8 mouse cellular contexts compared by ENCODE assay signal in the genomic region with DNA sequence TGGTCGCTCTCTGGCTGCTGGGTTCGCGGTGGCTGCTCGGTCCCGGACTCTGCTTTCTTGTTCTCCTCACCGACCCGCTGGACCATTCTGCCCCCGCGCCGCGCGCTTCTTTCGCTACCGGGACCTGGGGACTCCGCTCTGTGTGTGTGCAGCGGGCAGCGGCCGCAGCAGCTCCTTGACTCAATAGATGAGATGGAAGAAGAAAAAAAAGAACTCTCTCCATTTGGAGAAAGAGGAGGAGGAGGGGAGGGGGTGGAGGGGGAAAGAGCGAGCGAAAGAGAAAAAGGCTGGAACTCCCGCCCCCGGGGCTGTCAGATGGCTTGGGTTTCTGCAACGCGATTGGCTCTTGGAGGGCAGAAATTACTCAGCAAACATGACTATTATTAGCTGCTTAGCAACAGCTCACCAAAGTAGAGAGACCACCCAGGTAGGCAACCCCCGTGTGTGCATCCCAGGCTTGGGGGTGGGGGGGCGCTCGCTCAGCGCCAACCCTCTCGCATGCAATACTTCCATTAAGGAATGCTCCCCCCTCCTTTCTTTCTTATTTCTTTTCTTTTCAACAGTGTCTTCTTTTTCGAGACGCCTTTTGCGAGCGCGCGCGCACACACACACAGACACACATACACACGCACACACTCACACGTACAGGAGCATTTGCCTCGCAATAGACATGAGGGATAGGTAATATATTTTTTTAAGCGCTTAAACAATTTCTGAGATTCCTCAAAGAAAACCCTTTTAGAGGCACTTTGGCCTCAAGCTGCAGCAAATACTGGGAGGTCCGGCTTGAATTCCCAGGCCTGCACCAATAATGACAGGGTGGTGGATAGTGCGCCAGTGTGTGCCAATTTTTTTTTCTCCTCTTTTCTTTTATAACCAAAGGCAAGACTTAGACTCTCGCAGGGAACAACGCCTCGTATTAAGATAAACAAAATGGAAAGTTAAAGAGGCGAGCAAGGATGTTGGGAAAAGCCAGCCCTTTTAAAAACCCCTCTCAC. TPM values are rescaled to one million over a fixed set of nuclear protein-coding genes. Genes with fewer than 3 reads are reported as not detected.
A peak's percentile ranks its signal among the peaks of the same experiment; 100 is the strongest.
DNase-seq lines count a peak whose midpoint lies in the region; ATAC-seq and TF ChIP-seq lines count a peak whose summit lies in the region.

No protein-coding gene starts in this region.

- TF ChIP-seq EP300 in CH12.LX (IDR thresholded peaks at IDR 0.05; ENCODE audit: low read length): 0 out of 2 replicates have a peak, but pooled peaks have one; percentile 9
- TF ChIP-seq EP300 in liver, postnatal 0 days (IDR thresholded peaks at IDR 0.05; ENCODE audit: low read depth): no peak

- no peak for TF ChIP-seq CTCF in CH12.LX (conservative IDR thresholded peaks at IDR 0.05 in 1 of 2, IDR thresholded peaks at IDR 0.05 in 1 of 2; ENCODE audit: low read depth in 2 of 2, low read length in 2 of 2)
- TF ChIP-seq CTCF in liver, postnatal 0 days (IDR thresholded peaks at IDR 0.05; ENCODE audit: low read depth): no peak

- peak; percentile 21 for ATAC-seq in heart, embryonic 16.5 days (replicated peaks; ENCODE audit: extremely low read depth, insufficient read depth, low FRiP score)
- no peak for ATAC-seq in liver, postnatal 0 days
- ATAC-seq in neural tube, embryonic 15.5 days (ENCODE audit: low FRiP score): peak; percentile 79

- H3K79me2 ChIP-seq in CH12.LX (replicated peaks; ENCODE audit: control insufficient read depth, extremely low read depth, insufficient read depth, poor library complexity, severe bottlenecking): peaks cover 26% of the 10 kb centered on the region

- TF ChIP-seq RAD21 in CH12.LX (IDR thresholded peaks at IDR 0.05; ENCODE audit: low read depth, low read length): no peak

- no peaks in the 10 kb centered on the region for H3K9me3 ChIP-seq in CH12.LX (replicated peaks; ENCODE audit: low read length)
- H3K9me3 ChIP-seq in forebrain, embryonic 10.5 days: no peaks in the 10 kb centered on the region
- H3K9me3 ChIP-seq in heart, embryonic 16.5 days (replicated peaks; ENCODE audit: control insufficient read depth, low read length): no peaks in the 10 kb centered on the region
- no peaks in the 10 kb centered on the region for H3K9me3 ChIP-seq in liver, postnatal 0 days (ENCODE audit: low read length)
- no peaks in the 10 kb centered on the region for H3K9me3 ChIP-seq in neural tube, embryonic 15.5 days (replicated peaks)

- peak overlapping the region; percentile 61 to 74 (median 70) for H3K4me3 ChIP-seq in CH12.LX (replicated peaks in 1 of 3; ENCODE audit: low read depth in 2 of 3, low read length in 2 of 3, poor library complexity in 1 of 3)
- peak overlapping the region; percentile 98 for H3K4me3 ChIP-seq in forebrain, embryonic 10.5 days
- peak overlapping the region; percentile 73 for H3K4me3 ChIP-seq in heart, embryonic 16.5 days (ENCODE audit: low read length)
- peak overlapping the region; percentile 83 for H3K4me3 ChIP-seq in liver, postnatal 0 days (ENCODE audit: low read depth, low read length)
- H3K4me3 ChIP-seq in neural tube, embryonic 15.5 days (replicated peaks): peak overlapping the region; percentile 76

- peak overlapping the region; percentile 87 for H3K27ac ChIP-seq in CH12.LX (ENCODE audit: insufficient read depth, low read depth)
- peak overlapping the region; percentile 99 for H3K27ac ChIP-seq in forebrain, embryonic 10.5 days
- H3K27ac ChIP-seq in heart, embryonic 16.5 days (ENCODE audit: low read length): peak overlapping the region; percentile 98
- H3K27ac ChIP-seq in liver, postnatal 0 days (ENCODE audit: low read depth): peak overlapping the region; percentile 94
- H3K27ac ChIP-seq in neural tube, embryonic 15.5 days (replicated peaks): peak overlapping the region; percentile 94

- H3K4me1 ChIP-seq in CH12.LX (ENCODE audit: control insufficient read depth in 1 of 2, insufficient read depth in 2 of 2): peaks cover 0 to 16% of the 10 kb centered on the region in 2 experiments; a peak in 2 of 4 replicates
- peaks cover 86% of the 10 kb centered on the region for H3K4me1 ChIP-seq in forebrain, embryonic 10.5 days
- H3K4me1 ChIP-seq in heart, embryonic 16.5 days (ENCODE audit: control insufficient read depth, insufficient read depth, low read length): peaks cover 22% of the 10 kb centered on the region
- peaks cover 27% of the 10 kb centered on the region for H3K4me1 ChIP-seq in liver, postnatal 0 days (ENCODE audit: insufficient read depth)
- H3K4me1 ChIP-seq in neural tube, embryonic 15.5 days: peaks cover 48% of the 10 kb centered on the region

- WGBS in forebrain, embryonic 10.5 days: under 1% methylated on average over 46 of the region's 46 CpGs
- WGBS in heart, embryonic 16.5 days: under 1% methylated on average over 46 of the region's 46 CpGs
- under 1% methylated on average over 46 of the region's 46 CpGs for WGBS in liver, postnatal 0 days (ENCODE audit: insufficient replicate concordance)
- under 1% methylated on average over 46 of the region's 46 CpGs for WGBS in neural tube, embryonic 15.5 days

- H3K9ac ChIP-seq in CH12.LX (ENCODE audit: insufficient read depth, low read depth): peak overlapping the region; percentile 63
- H3K9ac ChIP-seq in heart, embryonic 16.5 days (ENCODE audit: low read length): peak overlapping the region; percentile 89
- H3K9ac ChIP-seq in liver, postnatal 0 days (replicated peaks): peak overlapping the region; percentile 83
- peak overlapping the region; percentile 83 for H3K9ac ChIP-seq in neural tube, embryonic 15.5 days (replicated peaks)

- peaks cover 23% of the 10 kb centered on the region for H3K27me3 ChIP-seq in CH12.LX (replicated peaks)
- peaks cover 42% of the 10 kb centered on the region for H3K27me3 ChIP-seq in forebrain, embryonic 10.5 days (ENCODE audit: poor library complexity, severe bottlenecking)
- H3K27me3 ChIP-seq in heart, embryonic 16.5 days (ENCODE audit: control insufficient read depth, insufficient read depth, low read length): peaks cover 20% of the 10 kb centered on the region
- peaks cover 17% of the 10 kb centered on the region for H3K27me3 ChIP-seq in liver, postnatal 0 days (ENCODE audit: insufficient read depth, low read length)
- H3K27me3 ChIP-seq in neural tube, embryonic 15.5 days (replicated peaks): 0 out of 2 replicates have a peak, but pooled peaks cover 5% of the 10 kb centered on the region

- no peaks in the 10 kb centered on the region for H3K36me3 ChIP-seq in CH12.LX (replicated peaks in 1 of 2; ENCODE audit: control insufficient read depth in 1 of 2, insufficient read depth in 1 of 2, low read length in 1 of 2)
- H3K36me3 ChIP-seq in forebrain, embryonic 10.5 days (replicated peaks): peaks cover 16% of the 10 kb centered on the region; the same call in 1 of the 2 replicates
- H3K36me3 ChIP-seq in heart, embryonic 16.5 days (ENCODE audit: control insufficient read depth, insufficient read depth): no peaks in the 10 kb centered on the region
- H3K36me3 ChIP-seq in liver, postnatal 0 days (replicated peaks; ENCODE audit: insufficient read depth, low read length): no peaks in the 10 kb centered on the region
- H3K36me3 ChIP-seq in neural tube, embryonic 15.5 days: no peaks in the 10 kb centered on the region

- peak overlapping the region; percentile 71 for H3K4me2 ChIP-seq in CH12.LX (ENCODE audit: insufficient read depth, low read depth, poor library complexity, severe bottlenecking)
- H3K4me2 ChIP-seq in heart, embryonic 16.5 days (ENCODE audit: low read depth, low read length): peak overlapping the region; percentile 75
- H3K4me2 ChIP-seq in liver, postnatal 0 days (ENCODE audit: low read depth, low read length): peak overlapping the region; percentile 99
- peak overlapping the region; percentile 97 for H3K4me2 ChIP-seq in neural tube, embryonic 15.5 days

- in situ Hi-C loops in CH12.LX (cut with MboI; ENCODE audit: low pct_ligation_motif_present, low pct_unique_long_range_greater_than_20kb, low sequenced_read_pairs): loop anchor here (25.0 kb wide), 1 partner anchor 246 kb away; the partner anchor contains the start of gene Ercc6l2

- dilution Hi-C loops in CH12.LX (cut with MboI; ENCODE audit: extremely low pct_ligation_motif_present, extremely low pct_unique_long_range_greater_than_20kb, low sequenced_read_pairs): no loop called here

- peak; percentile 91 for DNase-seq in CH12.LX (ENCODE audit: extremely low read depth)
- DNase-seq in c-Kit-negative CD71-positive TER-119-positive erythroid progenitor cells, embryonic 14.5 days (ENCODE audit: low read depth, low spot score): peak; percentile 69
- DNase-seq in forebrain, embryonic 10.5 days (ENCODE audit: extremely low spot score, low spot score): peak; percentile 94
- peak; percentile 90 to 92 for DNase-seq in kidney, postnatal 36 days
- DNase-seq in liver, postnatal 0 days: peak; percentile 76
- DNase-seq in testis, postnatal 14 days (ENCODE audit: low spot score): peak; percentile 85

- no peak; the same call in 1 of the 2 replicates for TF ChIP-seq POLR2A in CH12.LX (IDR thresholded peaks at IDR 0.05; ENCODE audit: low read depth, low read length)

TF ChIP-seq in CH12.LX, 34 proteins besides CTCF, POLR2A, EP300 and RAD21 (continues in another document):
- no peak for TF ChIP-seq PAX5 (IDR thresholded peaks at IDR 0.05; ENCODE audit: low read length)
- TF ChIP-seq TCF12 (IDR thresholded peaks at IDR 0.05; ENCODE audit: low read depth, low read length): 0 out of 2 replicates have a peak, but pooled peaks have one; percentile 10
- no peak for TF ChIP-seq TBP (conservative IDR thresholded peaks at IDR 0.05; ENCODE audit: low read depth, low read length)
- TF ChIP-seq ZC3H11A (IDR thresholded peaks at IDR 0.05; ENCODE audit: low read depth, low read length): no peak
- TF ChIP-seq POLR2AphosphoS2 (IDR thresholded peaks at IDR 0.05; ENCODE audit: low read depth, low read length): no peak
- no peak; the same call in 1 of the 2 replicates for TF ChIP-seq BHLHE40 (IDR thresholded peaks at IDR 0.05; ENCODE audit: low read depth, low read length)
- TF ChIP-seq MAX (IDR thresholded peaks at IDR 0.05; ENCODE audit: low read length): no peak
- 0 out of 2 replicates have a peak, but pooled peaks have one; percentile 26 for TF ChIP-seq USF2 (conservative IDR thresholded peaks at IDR 0.05; ENCODE audit: low read depth, low read length)
- TF ChIP-seq ETS1 (conservative IDR thresholded peaks at IDR 0.05; ENCODE audit: low read depth, low read length): no peak; the same call in 1 of the 2 replicates
- peak; percentile 25 for TF ChIP-seq ZNF384 (IDR thresholded peaks at IDR 0.05; ENCODE audit: low read depth, low read length)
- TF ChIP-seq MEF2A (IDR thresholded peaks at IDR 0.05; ENCODE audit: borderline replicate concordance, low read depth, low read length): peak; percentile 87

RNA-seq across cellular contexts. Expression of gene Ptch1, which starts 7.1 kb away (rescaled TPM):
- 7.4 and 8.2 TPM in 2 replicates for total RNA-seq in CH12.LX (2012; rRNA removed)
- total RNA-seq in CH12.LX (2014; rRNA removed): 5.2 and 6.2 TPM in 2 replicates
- 14.9 and 15.5 TPM in 2 replicates for polyA plus RNA-seq in CH12.LX (2012; ENCODE audit: insufficient read length, low read depth)
- 21.0 and 23.6 TPM in 2 replicates for polyA plus RNA-seq in forebrain, embryonic 10.5 days (2016; fragmentation: Nextera tagmentation; extraction: Ambion mirVana)
- 5.6 and 7.9 TPM in 2 replicates for polyA plus RNA-seq in heart, embryonic 16.5 days (2015; fragmentation: Nextera tagmentation; extraction: Ambion mirVana)
- polyA plus RNA-seq in liver, postnatal 0 days (2015; fragmentation: Nextera tagmentation; extraction: Ambion mirVana): 1.8 and 2.5 TPM in 2 replicates
- 16.9 and 17.5 TPM in 2 replicates for polyA plus RNA-seq in neural tube, embryonic 15.5 days (2015; fragmentation: Nextera tagmentation; extraction: Ambion mirVana)
